Mouse (Mus musculus) liver, embryonic 14.5 days (tissue): ENCODE data around the gene She.

Experiments
- CTCF ChIP-seq: IDR thresholded peaks from 2 replicates; pipeline ENCODE4 v1.5.1; 2016; ENCODE audit warnings: antibody characterized with exemption, low read depth, control low read depth
- EP300 ChIP-seq: IDR thresholded peaks from 2 replicates; pipeline ENCODE4 v1.6.1; 2016; ENCODE audit warnings: antibody characterized with exemption, low read depth

DNA sequence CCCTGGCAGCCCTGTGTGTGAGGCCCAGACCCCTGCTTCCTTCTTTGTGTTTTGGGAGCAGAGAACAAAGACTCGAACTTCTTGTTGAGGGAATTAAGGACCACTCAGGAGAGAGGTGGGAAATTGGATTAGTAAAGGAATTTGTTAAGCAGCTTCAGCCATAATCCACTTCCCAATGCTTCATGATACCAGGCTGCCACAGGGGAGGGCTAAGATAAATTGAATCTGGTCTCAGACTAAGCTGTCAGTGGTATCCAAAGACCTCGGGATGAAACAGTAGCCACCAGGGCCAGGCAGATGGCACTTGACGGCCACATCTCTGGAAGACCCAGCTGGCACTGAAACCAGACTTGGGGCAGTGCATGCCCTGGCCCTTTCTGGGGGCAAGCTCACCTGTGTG lies 47.3 kb downstream of the She start:
- TF ChIP-seq CTCF (no peak), EP300 (no peak)
